Mouse (Mus musculus): ENCODE measurements around the gene Ccer1. TPM values are rescaled to one million over a fixed set of nuclear protein-coding genes. Genes with fewer than 3 reads are reported as not detected.
"Not testable (repeated sequence)": the region's sequence is repeated elsewhere in the genome, so short reads cannot be mapped to it uniquely, and the experiment has no call there.

Ccer1 gene
- polyA plus RNA-seq, 1 experiment from 2014 or later: not detected

DNA sequence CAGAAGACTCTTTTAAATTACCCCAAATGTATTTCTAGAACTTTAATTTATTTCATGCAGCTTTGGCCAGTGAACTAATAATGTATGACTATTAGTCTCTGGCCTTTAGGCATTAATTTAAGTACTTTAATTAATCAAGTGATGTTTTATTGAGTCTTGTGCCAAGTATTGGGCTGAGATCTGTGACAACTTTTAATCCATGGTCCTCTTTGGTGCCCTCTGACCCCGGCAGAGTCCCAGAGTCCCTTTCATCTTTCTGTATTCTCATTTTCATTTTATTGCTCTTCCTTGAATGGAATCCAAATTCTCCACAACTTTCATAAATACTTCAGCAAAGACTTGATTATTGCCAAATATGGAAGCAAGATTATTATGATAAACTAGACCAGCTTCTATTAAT, 27.8 kb downstream of the Ccer1 start:
- WGBS: 68% methylated on average over 1 of the region's 1 CpGs
- Histone ChIP-seq H3K4me1 (ENCODE audit: control insufficient read depth, insufficient read depth, low read length) (no peaks in the 10 kb centered on the region), H3K4me3 (ENCODE audit: low read depth, low read length) (no peak overlapping the region), H3K36me3 (ENCODE audit: control insufficient read depth, insufficient read depth, low read length) (no peaks in the 10 kb centered on the region), H3K27me3 (ENCODE audit: control insufficient read depth, insufficient read depth, low read length) (no peaks in the 10 kb centered on the region), H3K4me2 (ENCODE audit: low read depth, severe bottlenecking) (no peak overlapping the region), H3K27ac (replicated peaks; ENCODE audit: low read depth, low read length) (no peak overlapping the region), H3K9ac (ENCODE audit: low read length) (no peak overlapping the region), H3K9me3 (ENCODE audit: control insufficient read depth, low read length) (no peaks in the 10 kb centered on the region)
- no peak for DNase-seq (ENCODE audit: low spot score)
- ATAC-seq (ENCODE audit: insufficient number of reproducible peaks, low FRiP score, low TSS enrichment, low read depth): no peak

DNA sequence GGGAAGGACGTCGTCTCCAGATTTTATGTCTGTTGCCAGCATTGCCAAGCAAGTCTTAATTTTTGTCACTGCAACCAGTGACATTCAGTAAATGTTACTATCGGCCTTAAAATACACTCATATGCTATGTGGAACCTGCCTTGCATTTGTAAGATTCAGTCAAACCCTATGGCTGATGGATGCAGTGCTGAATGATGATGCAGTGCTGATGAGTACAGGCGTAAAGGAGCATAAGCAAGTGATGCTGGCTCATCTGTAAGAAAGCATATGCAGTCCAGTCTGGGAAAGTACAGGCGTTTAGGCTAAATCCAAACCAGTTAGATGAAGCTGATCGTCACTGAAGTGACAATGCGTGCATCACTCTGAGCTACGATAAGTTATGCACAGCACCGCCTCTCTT, 29.9 kb downstream of the Ccer1 start:
- WGBS: 95% methylated on average over 9 of the region's 9 CpGs
- no peaks in the 10 kb centered on the region for H3K9me3 ChIP-seq (ENCODE audit: control insufficient read depth, low read length)

DNA sequence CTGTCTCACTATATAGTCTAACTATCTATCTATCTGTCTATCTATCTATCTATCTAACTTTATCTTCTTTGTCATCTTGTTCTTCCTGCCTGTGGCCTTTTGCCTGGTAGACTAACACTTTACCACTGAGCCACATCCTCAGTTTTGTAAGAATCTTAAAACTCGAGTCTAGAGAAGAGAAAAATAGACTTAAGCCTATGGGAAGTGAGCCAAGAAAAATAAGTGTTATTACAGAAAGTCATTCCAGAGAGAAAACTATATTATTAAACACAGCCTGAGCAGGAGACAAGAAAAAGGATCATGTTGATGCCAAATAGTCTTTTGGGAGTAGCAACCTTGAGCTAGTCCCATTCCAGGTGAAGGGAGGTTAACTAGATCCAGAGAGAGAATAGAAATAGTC, 33.1 kb downstream of the Ccer1 start:
- no peaks in the 10 kb centered on the region for H3K27me3 ChIP-seq (ENCODE audit: control insufficient read depth, insufficient read depth, low read length)
- H3K4me1 ChIP-seq (ENCODE audit: control insufficient read depth, insufficient read depth, low read length): no peaks in the 10 kb centered on the region
- ATAC-seq (ENCODE audit: insufficient number of reproducible peaks, low FRiP score, low TSS enrichment, low read depth): no peak

More for the DNA sequence above, 29.9 kb downstream of the Ccer1 start:
- no peak for DNase-seq (ENCODE audit: low spot score)
- Histone ChIP-seq H3K9ac (ENCODE audit: low read length) (no peak overlapping the region), H3K27me3 (ENCODE audit: control insufficient read depth, insufficient read depth, low read length) (no peaks in the 10 kb centered on the region), H3K36me3 (ENCODE audit: control insufficient read depth, insufficient read depth, low read length) (no peaks in the 10 kb centered on the region), H3K4me3 (ENCODE audit: low read depth, low read length) (no peak overlapping the region), H3K4me2 (ENCODE audit: low read depth, severe bottlenecking) (no peak overlapping the region), H3K4me1 (ENCODE audit: control insufficient read depth, insufficient read depth, low read length) (no peaks in the 10 kb centered on the region), H3K27ac (replicated peaks; ENCODE audit: low read depth, low read length) (no peak overlapping the region)
- ATAC-seq (ENCODE audit: insufficient number of reproducible peaks, low FRiP score, low TSS enrichment, low read depth): no peak

DNA sequence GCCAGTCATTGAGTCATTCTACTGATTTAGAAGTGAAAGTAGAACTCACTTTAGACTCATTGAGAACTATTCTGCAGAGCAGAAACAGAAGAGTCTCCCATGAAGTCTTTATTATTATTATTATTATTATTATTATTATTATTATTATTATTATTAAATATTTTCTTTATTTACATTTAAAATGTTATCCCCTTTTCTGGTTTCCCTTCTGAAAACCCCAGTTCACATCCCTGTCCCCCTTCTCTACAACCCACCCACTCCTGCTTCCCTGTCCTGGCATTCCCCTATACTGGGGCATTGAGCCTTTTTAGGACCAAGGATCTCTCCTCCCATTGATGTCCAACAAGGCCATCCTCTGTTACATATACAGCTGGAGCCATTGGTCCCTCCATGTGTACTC, 33.8 kb downstream of the Ccer1 start, which contains the start of gene C030005K15Rik:
TSS of gene C030005K15Rik (minus strand) at position 101 of the 400 bp plus-strand sequence.
- not testable (repeated sequence) for H3K9me3 ChIP-seq (ENCODE audit: control insufficient read depth, low read length); H3K36me3 ChIP-seq (ENCODE audit: control insufficient read depth, insufficient read depth, low read length); H3K27me3 ChIP-seq (ENCODE audit: control insufficient read depth, insufficient read depth, low read length); H3K27ac ChIP-seq (replicated peaks; ENCODE audit: low read depth, low read length); DNase-seq (ENCODE audit: low spot score); H3K9ac ChIP-seq (ENCODE audit: low read length); H3K4me1 ChIP-seq (ENCODE audit: control insufficient read depth, insufficient read depth, low read length); H3K4me2 ChIP-seq (ENCODE audit: low read depth, severe bottlenecking); ATAC-seq (ENCODE audit: insufficient number of reproducible peaks, low FRiP score, low TSS enrichment, low read depth); H3K4me3 ChIP-seq (ENCODE audit: low read depth, low read length)

More for the DNA sequence above, 33.1 kb downstream of the Ccer1 start:
- H3K9ac ChIP-seq (ENCODE audit: low read length): no peak overlapping the region
- H3K4me3 ChIP-seq (ENCODE audit: low read depth, low read length): no peak overlapping the region
- no peaks in the 10 kb centered on the region for H3K36me3 ChIP-seq (ENCODE audit: control insufficient read depth, insufficient read depth, low read length)
- H3K27ac ChIP-seq (replicated peaks; ENCODE audit: low read depth, low read length): no peak overlapping the region
- no peaks in the 10 kb centered on the region for H3K9me3 ChIP-seq (ENCODE audit: control insufficient read depth, low read length)
- H3K4me2 ChIP-seq (ENCODE audit: low read depth, severe bottlenecking): no peak overlapping the region
- DNase-seq (ENCODE audit: low spot score): no peak
- WGBS: 70% methylated on average over 1 of the region's 1 CpGs

Other genes starting within 250 kb of the Ccer1 start
- gene Dcn, start 213.4 kb upstream of the Ccer1 start, polyA plus RNA-seq (2014; fragmentation: Nextera tagmentation; extraction: Ambion mirVana): 12.8 and 13.3 TPM in 2 replicates
- gene Lum, start 127.9 kb upstream of the Ccer1 start, polyA plus RNA-seq (2014; fragmentation: Nextera tagmentation; extraction: Ambion mirVana): 58.0 and 58.1 TPM in 2 replicates
- 6.4 and 10.9 TPM in 2 replicates for gene Kera, start 86.2 kb upstream of the Ccer1 start, polyA plus RNA-seq (2014; fragmentation: Nextera tagmentation; extraction: Ambion mirVana)
- 0.54 and 1.4 TPM in 2 replicates for gene Epyc, start 49.0 kb upstream of the Ccer1 start, polyA plus RNA-seq (2014; fragmentation: Nextera tagmentation; extraction: Ambion mirVana)
- gene C030005K15Rik, start 33.7 kb downstream of the Ccer1 start, polyA plus RNA-seq (2014; fragmentation: Nextera tagmentation; extraction: Ambion mirVana): not detected in 2 replicates

Measured in limb, embryonic 11.5 days (tissue).